Mouse (Mus musculus) myocyte (in vitro differentiated cells): Measurements from ENCODE around the gene Prss50.

Experiments used
- CEBPB ChIP-seq: IDR thresholded peaks from 2 replicates; pipeline ENCODE4 v1.6.1; 2011; ENCODE audit warnings: mild to moderate bottlenecking, moderate library complexity; ENCODE audit not compliant: poor library complexity, insufficient read depth, severe bottlenecking
- E2F4 ChIP-seq: IDR thresholded peaks from one replicate; pipeline ENCODE4 v1.6.1; 2011; ENCODE audit warnings: mild to moderate bottlenecking, control low read depth, moderate library complexity; ENCODE audit not compliant: insufficient read depth
- MAX ChIP-seq: IDR thresholded peaks from one replicate; pipeline ENCODE4 v1.6.1; 2011; ENCODE audit warnings: low read depth, mild to moderate bottlenecking, control low read depth
- MYOD1 ChIP-seq, 3 experiments: IDR thresholded peaks; one replicate each; pipeline ENCODE4 v1.6.1; 2011; ENCODE audit warnings: control low read depth in 2 of 3, low read depth in 2 of 3, mild to moderate bottlenecking in 2 of 3, moderate library complexity in 1 of 3; ENCODE audit not compliant: insufficient read length in 2 of 3, control insufficient read depth in 1 of 3
- MYOG ChIP-seq, 3 experiments: IDR thresholded peaks; one replicate each; pipeline ENCODE4 v1.6.1; 2011; ENCODE audit warnings: control low read depth in 2 of 3, low read depth in 2 of 3, mild to moderate bottlenecking in 2 of 3; ENCODE audit not compliant: insufficient read length in 2 of 3, control insufficient read depth in 1 of 3, insufficient read depth in 1 of 3
- POLR2A ChIP-seq: IDR thresholded peaks from one replicate; pipeline ENCODE4 v1.6.1; 2011; ENCODE audit warnings: low read depth, mild to moderate bottlenecking, control low read depth, moderate library complexity; ENCODE audit not compliant: insufficient read length
- POLR2AphosphoS2 ChIP-seq: IDR thresholded peaks from one replicate; pipeline ENCODE4 v1.6.1; 2011; ENCODE audit warnings: low read depth, control low read depth; ENCODE audit not compliant: insufficient read length
- REST ChIP-seq: IDR thresholded peaks from one replicate; pipeline ENCODE4 v1.6.1; 2011; ENCODE audit warnings: mild to moderate bottlenecking, control low read depth, moderate library complexity; ENCODE audit not compliant: insufficient read depth, insufficient read length
- TCF12 ChIP-seq: IDR thresholded peaks from one replicate; pipeline ENCODE4 v1.6.1; 2011; ENCODE audit warnings: mild to moderate bottlenecking, control low read depth; ENCODE audit not compliant: poor library complexity, insufficient read depth, severe bottlenecking
- USF1 ChIP-seq: IDR thresholded peaks from one replicate; pipeline ENCODE4 v1.6.1; 2011; ENCODE audit warnings: low read depth, mild to moderate bottlenecking, control low read depth, moderate library complexity

DNA sequence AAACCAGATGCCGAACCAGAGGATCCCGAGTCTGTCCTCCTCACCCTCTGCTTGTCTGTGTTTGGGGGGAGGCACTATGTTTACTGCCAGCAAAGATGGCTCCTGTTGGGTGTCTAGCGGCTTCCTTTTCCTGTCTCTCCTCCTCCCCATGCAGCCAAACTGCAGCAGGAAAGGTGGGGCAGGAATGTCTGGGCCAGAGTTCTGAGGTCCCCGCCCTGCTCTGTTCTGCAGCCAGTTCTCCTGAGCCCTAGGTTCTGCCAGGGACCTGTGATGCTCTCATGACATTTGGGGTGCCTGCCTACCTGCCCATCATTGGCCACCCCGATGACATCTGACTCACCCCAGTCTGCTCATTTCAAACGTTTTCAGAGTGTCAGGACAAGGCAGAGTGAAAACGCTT lies 24.2 kb downstream of the Prss50 start:
- TF ChIP-seq POLR2A = no peak
- TF ChIP-seq CEBPB = no peak
- no peak for TF ChIP-seq REST
- no peak for TF ChIP-seq MAX
- no peak for TF ChIP-seq USF1
- TF ChIP-seq MYOD1 (IDR thresholded peaks at IDR 0.05; ENCODE audit: control insufficient read depth in 1 of 3, insufficient read length in 2 of 3, low read depth in 2 of 3) = no peak
- no peak for TF ChIP-seq E2F4
- TF ChIP-seq POLR2AphosphoS2 = no peak
- no peak for TF ChIP-seq TCF12
- TF ChIP-seq MYOG (IDR thresholded peaks at IDR 0.05; ENCODE audit: control insufficient read depth in 1 of 3, insufficient read depth in 1 of 3, insufficient read length in 2 of 3, low read depth in 2 of 3) = no peak
